Mouse (Mus musculus): ENCODE results near the gene Fam209.

DNA sequence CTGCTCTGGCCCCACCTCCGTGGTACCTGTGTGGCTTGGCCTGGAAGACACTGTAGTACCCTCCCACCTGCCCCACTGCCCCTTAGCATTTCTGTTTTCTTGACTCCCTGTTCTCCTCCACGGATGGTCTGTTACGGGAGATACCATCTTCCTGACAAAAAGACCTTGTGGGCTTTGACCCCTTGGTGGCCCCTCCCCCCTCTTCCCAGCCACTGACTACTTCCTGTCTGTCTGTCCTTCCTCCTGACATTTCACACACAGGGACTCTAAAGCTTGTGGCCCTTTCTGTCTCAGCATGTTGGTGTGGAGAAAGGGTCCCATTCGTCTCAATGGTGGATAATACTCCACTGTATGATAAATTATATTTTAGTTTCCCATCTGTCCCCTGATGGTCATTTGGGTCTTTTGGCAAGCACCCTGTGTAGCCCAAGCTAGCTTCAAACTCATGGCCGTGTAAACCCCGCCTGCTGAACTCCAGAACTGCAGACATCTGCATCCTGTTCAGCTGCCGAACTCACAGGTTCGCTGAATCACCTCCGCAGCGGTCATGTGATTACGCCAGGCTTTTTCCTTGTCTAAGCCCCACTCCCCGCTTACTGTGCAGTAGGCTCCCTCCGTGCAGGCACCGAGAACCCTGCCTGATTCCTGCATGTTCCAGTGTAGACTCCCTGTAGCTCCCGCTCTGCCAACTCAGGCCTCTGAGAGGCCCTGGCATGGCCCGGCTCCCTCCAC lies 9.5 kb downstream of the Fam209 start:
- TF ChIP-seq CTCF (IDR thresholded peaks at IDR 0.05; ENCODE audit: borderline replicate concordance, insufficient read depth, low read length) (no peak), POLR2A (IDR thresholded peaks at IDR 0.05; ENCODE audit: low read depth, low read length) (no peak)

Data from embryonic fibroblast, embryonic 13.5 days (primary cell).